Mouse (Mus musculus): ENCODE data around the gene Cpne1. TPM values are rescaled to one million over a fixed set of nuclear protein-coding genes. Genes with fewer than 3 reads are reported as not detected.

The Cpne1 gene
- total RNA-seq, 1 experiment from 2014 or later = 111 TPM

Other genes starting within 250 kb of the Cpne1 start
- gene Uqcc1, start 181.7 kb downstream of the Cpne1 start, total RNA-seq (2017) = 20.6 and 23.1 TPM in 2 replicates
- not detected in 2 replicates for gene Gm15557, start 171.2 kb downstream of the Cpne1 start, total RNA-seq (2017)
- not detected in 2 replicates for gene Gdf5, start 166.6 kb downstream of the Cpne1 start, total RNA-seq (2017)
- gene Cep250, start 155.5 kb downstream of the Cpne1 start, total RNA-seq (2017) = 66.2 and 69.1 TPM in 2 replicates
- gene 6430550D23Rik, start 104.0 kb downstream of the Cpne1 start, total RNA-seq (2017) = 1.1 and 1.4 TPM in 2 replicates
- gene Ergic3, start 103.9 kb downstream of the Cpne1 start, total RNA-seq (2017) = 61.0 and 68.6 TPM in 2 replicates
- gene Fer1l4, start 59.0 kb downstream of the Cpne1 start, total RNA-seq (2017) = not detected in 2 replicates
- gene Spag4, start 46.8 kb downstream of the Cpne1 start, total RNA-seq (2017) = 0.37 and 1.4 TPM in 2 replicates
- 22.5 and 29.3 TPM in 2 replicates for gene Rbm12, start within 50 bp of the Cpne1 start, total RNA-seq (2017)
- 34.1 and 36.1 TPM in 2 replicates for gene Gm28036, start 15.1 kb upstream of the Cpne1 start, total RNA-seq (2017)
- gene Romo1, start 32.1 kb upstream of the Cpne1 start, total RNA-seq (2017) = 5.5 and 13.5 TPM in 2 replicates
- 22.2 and 26.5 TPM in 2 replicates for gene Nfs1, start 32.2 kb upstream of the Cpne1 start, total RNA-seq (2017)
- 1,446 and 1,484 TPM in 2 replicates for gene Rbm39, start 68.3 kb upstream of the Cpne1 start, total RNA-seq (2017)
- gene Phf20, start 84.5 kb upstream of the Cpne1 start, total RNA-seq (2017) = 42.7 and 80.4 TPM in 2 replicates
- 18.7 and 37.0 TPM in 2 replicates for gene Cnbd2, start 200.3 kb upstream of the Cpne1 start, total RNA-seq (2017)
- gene Scand1, start 200.7 kb upstream of the Cpne1 start, total RNA-seq (2017) = 55.2 and 82.9 TPM in 2 replicates